Mouse (Mus musculus) erythroblast, adult 5-6 weeks (primary cell): ENCODE results near the gene ccdc198. TPM values are rescaled to one million over a fixed set of nuclear protein-coding genes. Genes with fewer than 3 reads are reported as not detected.
"Not testable (repeated sequence)": the region's sequence is repeated elsewhere in the genome, so short reads cannot be mapped to it uniquely, and the experiment has no call there.

ENCODE experiments used
- ATAC-seq: replicated peaks from 2 replicates; pipeline ENCODE4 v1.8.0; 2016; ENCODE audit warnings: moderate number of reproducible peaks, mild to moderate bottlenecking, moderate TSS enrichment, inconsistent platforms; ENCODE audit not compliant: poor library complexity, low FRiP score, severe bottlenecking
- total RNA-seq, 2 experiments: library from RNA; stranded (forward) in 1 of 2; stranded (reverse) in 1 of 2; fragments of 150-400 nt in 1 of 2; fragments of 200-764, 138-1000 nt in 1 of 2; gene quantifications; 2 replicates each; pipeline versions ENCODE4 v1.2.3 to v1.2.4; 2015 to 2017; ENCODE audit warnings: low replicate concordance in 2 of 2

The ccdc198 gene
- total RNA-seq (2015; ENCODE audit: low replicate concordance) (not detected in 2 replicates), total RNA-seq (2017; ENCODE audit: low replicate concordance) (not detected in 2 replicates)

DNA sequence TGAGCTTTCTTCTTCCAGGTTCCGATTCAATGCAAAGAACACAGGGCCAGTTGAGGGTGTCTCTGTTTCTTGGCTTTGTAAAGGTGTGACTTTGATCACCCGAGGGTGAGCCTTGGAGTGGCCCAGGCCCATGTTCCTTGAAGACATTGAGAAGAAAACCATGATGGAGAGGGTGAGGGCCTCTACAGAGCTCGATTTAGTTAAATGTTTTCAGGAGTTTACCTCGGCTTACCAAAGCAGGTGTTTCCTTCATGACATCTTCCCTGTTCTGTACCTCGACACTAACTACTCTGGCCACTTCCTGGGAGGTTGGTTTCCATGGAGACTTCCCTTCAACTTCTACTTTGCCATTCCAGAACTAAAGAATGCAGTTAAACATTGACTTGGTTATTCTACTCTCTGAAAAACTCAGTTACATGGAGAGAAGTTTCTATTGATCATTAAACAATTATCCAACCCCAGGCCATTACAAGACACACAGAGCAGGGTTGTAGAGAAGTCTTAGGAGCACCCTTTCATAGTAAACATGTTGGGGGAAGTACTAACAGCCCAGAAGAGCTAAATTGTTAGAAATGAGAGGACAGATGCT lies at the start of gene ccdc198:
TSS of gene ccdc198 (minus strand) at position 349 of the 589 bp plus-strand sequence.
- no peak for ATAC-seq

DNA sequence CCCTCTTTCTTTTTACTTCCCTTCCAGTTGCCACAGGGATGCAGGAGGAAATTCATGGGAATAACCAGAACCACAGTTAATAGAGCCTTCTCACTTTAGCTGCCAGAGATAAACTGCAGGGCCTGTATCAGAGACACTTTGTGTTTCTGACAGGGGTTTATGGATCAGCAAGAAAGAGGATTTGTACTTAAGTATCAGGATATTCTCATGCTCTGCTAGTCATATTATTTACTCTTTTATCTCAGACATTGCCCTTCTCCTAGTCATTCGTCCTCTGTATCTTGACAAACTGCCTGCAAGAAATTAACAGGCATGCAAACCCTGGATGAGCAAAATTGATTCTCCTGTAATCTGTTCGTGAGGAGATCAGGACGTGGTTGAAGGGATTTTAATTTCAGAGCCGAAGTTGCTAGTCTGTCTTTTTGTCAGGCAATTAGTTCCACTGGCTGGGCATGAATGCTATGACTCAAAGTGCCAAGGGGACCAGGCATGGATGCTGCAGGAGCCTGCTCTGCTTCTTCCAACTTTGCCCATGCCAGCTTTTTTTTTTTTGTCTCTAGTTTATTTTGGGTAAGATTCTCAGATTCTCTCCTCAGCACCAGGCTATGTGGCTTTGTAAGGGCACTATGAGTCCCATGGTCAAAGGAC lies 48.7 kb upstream of the ccdc198 start:
- no peak for ATAC-seq

DNA sequence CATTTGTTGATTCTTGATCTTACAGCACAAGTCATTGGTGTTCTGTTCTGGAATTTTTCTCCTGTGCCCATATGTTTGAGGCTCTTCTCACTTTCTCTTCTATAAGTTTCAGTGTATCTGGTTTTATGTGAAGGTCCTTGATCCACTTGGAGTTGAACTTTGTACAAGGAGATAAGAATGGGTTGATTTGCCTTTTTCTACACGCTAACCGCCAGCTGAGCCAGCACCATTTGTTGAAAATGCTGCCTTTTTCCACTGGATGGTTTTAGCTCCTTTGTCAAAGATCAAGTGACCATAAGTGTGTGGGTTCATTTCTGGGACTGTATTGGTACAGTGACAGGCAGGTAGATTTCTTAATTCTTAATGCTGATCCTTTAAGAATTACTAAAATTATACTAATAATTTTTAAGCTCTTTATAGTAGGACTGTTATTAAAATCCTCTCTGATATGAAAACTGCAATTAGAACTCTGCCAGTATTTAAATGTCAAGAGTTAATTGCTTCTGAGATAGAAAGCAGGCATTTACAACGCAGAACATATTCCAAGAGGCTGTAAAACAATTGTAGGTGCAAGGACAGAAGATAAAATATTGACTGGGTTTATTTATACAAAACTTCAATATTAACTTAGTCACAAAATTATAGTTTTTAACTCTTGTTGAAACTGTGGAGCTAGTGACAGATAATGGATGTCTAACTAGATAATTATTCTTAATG lies 44.9 kb upstream of the ccdc198 start:
- ATAC-seq, result no peak

DNA sequence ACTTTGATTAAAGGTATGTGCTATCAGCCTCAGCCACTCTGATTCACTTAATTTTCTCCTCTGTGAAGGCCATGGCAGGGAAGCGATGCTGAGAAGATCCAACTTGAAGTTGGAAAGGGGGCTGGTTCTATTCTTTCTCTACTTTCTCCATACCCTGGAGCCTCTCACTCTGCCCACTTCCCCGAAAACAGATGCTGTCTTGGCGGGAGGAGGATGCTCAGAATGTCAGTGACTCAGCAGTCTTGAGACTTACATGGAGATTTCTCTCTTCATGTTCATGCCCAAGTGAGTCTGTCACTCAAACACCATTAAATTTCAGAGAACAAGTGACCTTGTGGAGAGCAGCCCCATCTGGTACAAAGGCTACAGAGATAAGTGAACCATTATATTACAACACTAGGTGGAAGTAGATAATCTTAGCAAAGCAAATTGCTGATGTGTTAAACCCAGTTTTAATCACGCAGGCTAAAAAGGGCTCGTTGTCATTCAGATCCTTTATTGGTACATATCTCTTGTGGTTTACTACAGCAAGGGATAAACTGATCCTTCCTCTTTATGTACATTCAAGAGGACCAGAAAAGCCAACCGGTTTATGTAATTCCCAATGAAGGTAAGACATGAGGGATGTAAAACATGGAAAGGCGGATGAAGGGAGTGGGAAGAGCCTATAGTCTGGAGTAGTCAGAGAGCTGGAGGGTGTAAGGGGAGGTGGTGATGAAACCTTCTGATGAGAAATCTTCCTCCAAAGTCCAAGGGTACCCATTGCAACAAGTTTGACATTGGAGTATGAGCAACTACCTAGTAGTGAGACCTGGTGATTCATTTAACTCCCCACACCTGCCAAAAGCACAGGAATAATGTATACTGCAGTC lies 38.7 kb upstream of the ccdc198 start:
- no peak for ATAC-seq

DNA sequence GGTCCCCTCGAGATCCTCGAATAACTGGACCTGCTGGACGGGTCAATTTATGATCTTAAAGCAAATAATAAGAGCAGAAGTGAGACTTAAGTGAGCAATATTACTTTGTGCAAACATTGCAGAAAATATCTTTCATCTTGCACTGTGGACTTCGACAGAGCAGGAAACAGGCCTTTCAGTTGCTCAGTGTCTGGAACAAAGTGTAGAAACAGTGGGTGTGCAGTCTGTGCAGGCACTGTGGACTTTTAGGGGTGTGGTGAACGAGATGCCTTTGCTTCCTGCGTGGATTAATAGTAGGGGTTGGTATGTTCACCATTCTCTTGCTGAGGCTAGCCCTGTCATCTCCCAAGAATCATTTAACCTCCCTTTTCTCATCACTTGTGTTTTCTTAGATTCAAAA lies 33.6 kb upstream of the ccdc198 start:
- no peak for ATAC-seq

DNA sequence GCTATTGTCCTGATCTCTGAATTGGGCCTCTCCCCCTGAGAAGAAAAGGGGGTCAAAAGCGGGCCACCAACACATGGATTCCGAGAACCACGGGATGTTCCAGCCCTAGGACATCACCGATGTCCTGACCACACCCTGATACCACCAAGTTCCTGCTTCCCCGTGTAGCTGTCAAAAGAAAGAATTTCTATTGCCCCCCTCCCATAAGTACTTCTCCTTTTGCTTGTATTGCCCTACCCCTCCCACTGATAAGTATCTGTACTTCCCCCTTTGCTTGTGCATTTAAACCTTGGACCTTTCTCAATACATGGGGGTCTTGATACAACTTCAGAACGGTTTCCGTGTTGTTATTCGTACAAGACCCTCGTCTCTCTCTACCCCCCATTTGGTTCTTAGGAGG lies 33.2 kb upstream of the ccdc198 start:
- not testable (repeated sequence) for ATAC-seq

DNA sequence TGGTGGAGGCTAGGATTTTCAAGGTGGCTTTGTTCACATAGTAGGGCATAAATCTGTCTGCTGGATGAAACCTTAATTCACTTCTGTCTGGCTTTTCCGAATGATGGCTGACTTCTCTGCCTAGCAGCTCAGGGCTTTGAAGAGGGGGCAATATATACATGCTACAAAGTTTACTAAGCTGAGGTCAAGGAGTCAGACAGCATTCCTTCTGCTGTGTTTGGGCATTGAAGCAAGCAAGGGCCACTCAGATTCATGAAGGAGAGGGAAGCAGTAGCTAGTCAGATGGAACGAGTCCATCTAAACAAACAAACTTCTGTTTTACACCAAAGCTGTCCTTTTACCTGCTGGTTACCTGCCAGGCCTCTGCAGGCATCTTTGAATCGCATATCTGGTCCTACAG lies 32.4 kb upstream of the ccdc198 start:
- ATAC-seq, result no peak

DNA sequence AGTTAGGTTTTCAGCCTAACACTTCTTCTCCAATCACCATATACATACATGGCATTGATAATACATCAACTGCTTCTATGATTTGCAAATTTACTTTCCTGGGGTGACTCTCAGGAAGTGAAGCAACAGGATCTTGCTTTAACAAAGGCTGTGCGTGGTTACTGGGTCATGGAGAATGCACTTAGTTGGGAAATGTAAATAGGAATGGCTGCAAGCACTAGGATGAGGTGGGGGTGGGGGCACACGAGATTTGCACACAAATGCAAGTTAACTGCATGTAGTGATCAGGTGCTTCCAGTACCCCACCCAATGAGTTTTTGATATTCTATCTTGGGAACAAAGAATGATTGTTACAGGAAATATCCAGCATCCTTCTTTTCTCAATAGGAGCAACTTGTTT lies 30.1 kb upstream of the ccdc198 start:
- ATAC-seq, result no peak

DNA sequence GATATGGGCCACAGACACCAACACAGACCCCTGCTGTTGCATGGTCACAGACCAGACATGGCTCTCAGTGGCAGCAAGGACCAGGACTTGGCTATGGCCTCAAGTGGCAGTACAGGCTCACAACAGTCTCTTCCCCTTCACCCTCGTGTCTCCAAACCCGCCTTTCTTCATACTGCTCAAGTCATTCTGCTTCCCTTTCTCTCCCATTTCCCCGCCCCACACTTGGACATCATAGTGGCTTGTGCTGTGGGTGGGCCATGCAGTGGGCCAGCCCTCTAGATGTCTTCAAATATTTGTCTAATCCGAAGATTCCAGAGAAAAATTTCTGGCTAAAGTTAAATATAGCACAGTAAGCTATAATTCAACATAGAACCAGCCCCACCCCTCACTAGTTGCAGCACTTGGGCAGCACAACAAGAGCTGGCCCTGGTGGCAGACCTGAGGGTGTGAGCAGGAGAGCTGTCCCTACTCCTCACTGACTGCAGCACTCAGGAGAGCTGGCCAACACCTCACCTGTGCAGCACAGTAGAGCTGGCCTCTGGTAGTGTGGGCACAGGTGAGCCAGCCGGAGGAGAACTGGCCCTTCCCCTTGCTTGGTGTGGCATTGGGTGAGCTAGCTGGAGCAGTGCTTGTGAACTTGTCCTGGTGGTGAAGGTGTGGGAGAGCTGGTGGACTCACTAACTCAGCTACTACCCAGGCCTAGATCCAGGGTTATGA lies 20.2 kb upstream of the ccdc198 start:
- no peak for ATAC-seq

DNA sequence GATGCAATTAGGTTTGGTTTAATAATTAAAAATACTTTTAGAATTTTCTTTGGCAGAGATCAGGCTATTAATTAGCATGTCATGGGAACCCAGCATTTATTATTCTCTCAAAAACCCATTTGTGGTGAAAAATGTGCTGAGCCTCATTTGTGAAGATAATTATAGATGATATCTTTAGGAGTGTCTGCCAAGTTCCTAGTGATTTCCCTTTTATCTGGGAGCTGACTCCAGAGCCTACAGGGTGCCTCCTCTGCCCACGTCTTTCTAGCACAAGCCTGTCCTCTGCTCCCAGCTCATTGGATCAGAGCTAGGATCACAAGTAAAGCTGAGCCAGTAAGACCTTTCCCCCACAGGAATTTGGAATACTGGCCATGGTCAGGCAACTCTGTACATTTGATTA lies 3.8 kb downstream of the ccdc198 start:
- ATAC-seq, result no peak

DNA sequence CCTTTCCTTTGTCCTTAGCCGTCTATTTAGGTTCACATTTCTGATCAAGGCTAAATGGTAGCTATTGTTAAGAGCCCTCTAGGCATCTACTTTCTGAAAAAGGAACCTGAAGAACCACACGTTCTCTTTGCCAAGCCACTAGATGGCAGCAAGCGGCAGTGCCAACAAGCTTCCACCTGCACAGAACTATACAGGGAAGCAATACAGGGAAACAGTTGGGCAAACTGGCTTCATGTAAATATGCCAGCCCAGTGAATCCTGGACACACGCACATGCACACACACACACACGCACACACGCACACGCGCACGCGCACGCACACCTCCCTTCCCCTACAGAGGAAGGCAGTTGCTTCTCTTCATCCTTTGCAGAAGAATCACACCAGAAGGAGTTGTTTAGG lies 7.1 kb downstream of the ccdc198 start:
- ATAC-seq, result no peak

DNA sequence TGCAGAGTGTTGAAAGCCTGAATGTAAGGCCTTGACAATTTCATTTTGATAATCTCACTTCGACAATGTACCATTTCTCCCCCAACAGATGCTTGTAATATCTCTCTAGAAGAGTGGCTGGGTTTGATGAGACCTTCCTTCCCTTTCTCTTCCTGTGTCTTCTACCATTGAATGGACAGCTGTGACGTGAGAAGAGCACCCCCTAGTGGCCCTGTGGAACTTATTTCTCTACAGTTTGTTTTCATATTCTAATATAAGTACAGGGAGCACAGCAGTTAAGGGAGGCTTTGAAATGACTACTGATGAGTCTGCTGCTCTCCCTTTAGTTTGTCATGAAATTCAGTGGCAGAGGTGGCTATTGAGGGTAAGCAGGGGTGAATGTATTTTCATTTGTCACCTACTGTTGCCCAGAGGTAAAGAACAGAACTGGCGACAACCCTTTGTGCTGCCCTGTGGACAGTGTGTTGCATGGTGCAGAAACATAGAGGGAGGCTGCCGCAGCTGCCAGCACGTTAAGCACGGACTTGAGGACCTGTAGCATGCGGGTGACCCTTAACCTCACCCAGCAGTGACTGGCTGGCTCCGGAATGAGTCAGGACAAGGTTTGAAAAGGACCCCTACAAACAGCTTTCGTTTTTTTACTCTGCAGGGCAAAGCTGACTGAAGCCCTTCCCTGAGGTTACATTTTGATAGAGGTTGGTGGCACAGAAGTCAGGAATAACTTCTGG lies 10.3 kb downstream of the ccdc198 start:
- ATAC-seq, result no peak

DNA sequence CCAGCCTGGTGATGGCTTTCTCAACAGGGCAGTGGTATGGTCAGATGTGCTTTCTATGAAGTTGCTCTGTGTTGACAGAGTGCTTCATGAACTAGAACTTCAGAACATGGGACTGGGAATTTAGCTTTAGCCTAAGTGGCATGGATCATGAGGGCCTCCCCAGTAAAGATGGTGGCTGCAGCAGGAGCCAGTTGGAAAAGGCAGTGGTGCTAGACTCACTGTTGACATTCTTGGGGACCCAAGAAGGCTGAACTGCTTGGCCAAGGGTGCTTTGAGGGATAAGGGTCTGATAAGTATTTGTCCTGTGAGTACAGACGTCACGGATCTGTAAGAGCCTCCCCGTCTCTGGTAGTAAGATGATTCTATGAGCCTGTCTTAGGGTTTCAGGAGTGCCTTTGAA lies 13.4 kb downstream of the ccdc198 start:
- ATAC-seq, result no peak

DNA sequence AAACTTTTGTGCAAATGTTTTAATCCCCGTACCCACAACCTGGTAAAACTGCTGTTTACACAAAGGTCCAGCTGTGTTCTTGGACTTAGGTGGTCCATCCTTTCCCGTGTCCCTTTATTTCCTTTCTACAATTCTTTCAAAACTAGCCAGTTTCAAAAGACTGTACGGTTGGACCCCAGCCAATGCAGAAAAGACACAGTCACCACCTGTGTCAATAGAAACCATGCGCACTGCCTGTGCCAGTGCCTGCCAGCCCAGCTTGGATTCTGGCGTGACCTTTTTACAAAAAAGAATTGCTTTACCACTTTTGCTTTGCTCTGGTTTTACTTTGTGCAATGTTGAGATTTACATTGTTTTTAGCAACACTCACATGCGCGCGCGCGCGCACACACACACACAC lies 18.3 kb downstream of the ccdc198 start:
- no peak for ATAC-seq

DNA sequence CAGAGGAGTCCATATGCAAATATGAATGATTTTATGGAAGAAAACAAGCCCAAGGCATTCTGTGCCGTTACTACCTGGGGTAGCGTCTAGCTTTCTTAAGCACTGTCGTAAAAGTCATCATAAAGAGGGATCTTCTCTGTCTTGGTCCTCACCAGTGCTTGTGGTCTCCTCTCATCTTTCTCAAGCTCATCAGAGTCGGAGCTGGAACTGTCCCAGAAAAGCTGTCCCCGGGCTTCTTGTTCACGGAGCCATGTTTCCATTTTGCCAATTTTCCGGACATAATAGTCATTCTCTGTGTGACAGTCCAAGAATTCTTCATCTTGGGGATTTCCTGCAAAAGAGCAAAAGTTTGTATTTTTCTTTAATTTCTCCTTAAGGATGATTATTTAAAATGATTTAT lies 18.8 kb downstream of the ccdc198 start:
- ATAC-seq, result no peak

DNA sequence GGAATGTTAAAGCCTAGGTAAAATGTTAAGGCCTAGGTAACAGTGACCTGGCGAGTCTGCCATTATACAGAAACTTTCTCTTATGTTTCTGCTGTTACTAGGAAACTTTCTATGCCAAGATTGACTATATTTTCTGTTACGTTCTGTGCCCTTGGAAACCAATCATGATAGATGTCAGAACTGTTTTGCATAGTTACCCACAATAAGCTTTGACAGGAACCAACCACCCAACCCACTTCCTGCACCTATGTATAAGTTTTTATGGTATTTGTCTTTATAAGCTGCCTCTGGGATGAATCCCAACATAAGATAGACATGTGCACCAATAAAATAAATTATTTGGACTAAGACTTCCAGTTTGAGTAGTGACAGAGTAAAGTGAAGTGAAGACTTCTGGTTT lies 23.5 kb downstream of the ccdc198 start:
- no peak for ATAC-seq

DNA sequence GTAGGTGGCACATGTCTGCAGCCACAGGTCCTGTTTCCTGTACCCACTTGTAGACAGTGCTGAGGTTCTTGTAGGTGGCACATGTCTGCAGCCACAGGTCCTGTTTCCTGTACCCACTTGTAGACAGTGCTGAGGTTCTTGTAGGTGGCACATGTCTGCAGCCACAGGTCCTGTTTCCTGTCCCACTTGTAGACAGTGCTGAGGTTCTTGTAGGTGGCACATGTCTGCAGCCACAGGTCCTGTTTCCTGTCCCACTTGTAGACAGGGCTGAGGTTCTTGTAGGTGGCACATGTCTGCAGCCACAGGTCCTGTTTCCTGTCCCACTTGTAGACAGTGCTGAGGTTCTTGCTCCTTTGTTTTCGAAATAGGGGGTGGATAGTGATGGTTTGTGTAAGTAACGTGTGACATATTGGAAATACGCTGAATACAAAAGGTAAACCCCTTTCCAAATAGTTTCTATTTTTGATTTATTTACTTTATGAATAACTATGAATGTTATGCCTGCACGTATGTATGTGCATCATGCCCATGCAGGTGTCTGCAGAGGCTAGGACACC lies 25.7 kb downstream of the ccdc198 start:
- not testable (repeated sequence) for ATAC-seq

DNA sequence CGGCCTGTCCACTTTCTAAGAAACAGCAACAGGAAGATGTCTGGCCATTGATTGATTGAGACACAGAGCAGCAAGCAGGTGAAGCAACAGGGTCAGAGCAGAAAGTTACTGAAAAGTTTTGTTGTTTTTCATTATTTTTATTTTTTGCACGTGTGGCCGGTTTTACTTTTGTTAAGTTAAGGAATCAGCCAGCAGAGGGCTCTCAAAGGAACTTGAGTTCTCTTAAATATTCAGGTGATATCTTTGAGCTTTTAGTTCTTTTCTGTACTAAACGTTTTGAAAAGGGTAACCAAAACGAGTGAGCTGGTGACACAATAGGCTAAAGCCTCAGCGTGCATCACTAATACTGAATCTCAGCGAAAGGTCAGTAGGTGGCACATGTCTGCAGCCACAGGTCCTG lies 26.6 kb downstream of the ccdc198 start:
- no peak for ATAC-seq

DNA sequence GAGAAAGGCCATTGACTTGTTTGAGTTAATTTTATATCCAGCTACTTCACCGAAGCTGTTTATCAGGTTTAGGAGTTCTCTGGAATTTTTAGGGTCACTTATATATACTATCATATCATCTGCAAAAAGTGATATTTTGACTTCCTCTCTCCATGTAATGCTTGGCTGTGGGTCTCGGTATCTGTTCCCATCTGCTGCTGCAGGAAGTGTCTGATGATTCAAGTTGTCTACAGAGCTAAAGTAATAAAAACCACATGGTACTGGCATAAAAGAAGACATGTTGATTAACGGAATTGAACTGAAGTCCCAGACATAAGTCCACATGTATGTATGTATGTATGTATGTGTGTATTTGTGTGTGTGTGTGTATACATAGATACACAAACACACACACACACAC lies 35.1 kb downstream of the ccdc198 start:
- ATAC-seq, result not testable (repeated sequence)
